Mouse (Mus musculus) granulocyte monocyte progenitor cell, adult 5-6 weeks (primary cell): ENCODE measurements around the gene Med31. TPM values are rescaled to one million over a fixed set of nuclear protein-coding genes. Genes with fewer than 3 reads are reported as not detected.

Source experiments
- ATAC-seq: replicated peaks from 2 replicates; pipeline ENCODE4 v1.8.0; 2016; ENCODE audit warnings: mild to moderate bottlenecking, moderate TSS enrichment, inconsistent platforms; ENCODE audit not compliant: poor library complexity, severe bottlenecking
- total RNA-seq, 2 experiments: library from RNA; stranded (forward) in 1 of 2; stranded (reverse) in 1 of 2; fragments of 200-712, 200-1000 nt in 1 of 2; fragments of >200 nt in 1 of 2; fragmentation: Nextera tagmentation in 1 of 2; gene quantifications; 2 replicates each; pipeline ENCODE4 v1.2.3; 2014 to 2017

Med31 gene
- 12.2 and 12.4 TPM in 2 replicates for total RNA-seq (2014; fragmentation: Nextera tagmentation)
- total RNA-seq (2017): 12.7 and 20.9 TPM in 2 replicates

GRCm38 (mm10) chr11:72215410-72215797 is at the start of gene Med31:
TSS of gene Med31 (minus strand) at chr11:72215592.
- peak; percentile 63 for ATAC-seq

GRCm38 (mm10) chr11:72256441-72256840 is 41.0 kb upstream of the Med31 start:
- ATAC-seq: no peak

- no peak for ATAC-seq
Observed at GRCm38 (mm10) chr11:72255629-72256028, 40.2 kb upstream of the Med31 start.

- ATAC-seq: no peak
Observed at GRCm38 (mm10) chr11:72245196-72245753, 29.9 kb upstream of the Med31 start.

- ATAC-seq: no peak; the same call in 1 of the 2 replicates
Observed at GRCm38 (mm10) chr11:72240062-72240860, 24.9 kb upstream of the Med31 start.

GRCm38 (mm10) chr11:72234013-72234412 is 18.6 kb upstream of the Med31 start:
- peak; percentile 52 for ATAC-seq

- ATAC-seq: no peak
Observed at GRCm38 (mm10) chr11:72232991-72233390, 17.6 kb upstream of the Med31 start.

GRCm38 (mm10) chr11:72232068-72232467 is 16.7 kb upstream of the Med31 start:
- ATAC-seq: no peak

- ATAC-seq: no peak
Observed at GRCm38 (mm10) chr11:72228513-72228912, 13.1 kb upstream of the Med31 start.

- no peak for ATAC-seq
Observed at GRCm38 (mm10) chr11:72226901-72227300, 11.5 kb upstream of the Med31 start.

GRCm38 (mm10) chr11:72226020-72226791 is 10.8 kb upstream of the Med31 start:
- no peak for ATAC-seq

- ATAC-seq: peak; percentile 85
Observed at GRCm38 (mm10) chr11:72224865-72225264, 9.5 kb upstream of the Med31 start.

GRCm38 (mm10) chr11:72223414-72223813 is 8.0 kb upstream of the Med31 start:
- no peak for ATAC-seq

GRCm38 (mm10) chr11:72221278-72221677 is 5.9 kb upstream of the Med31 start:
- peak; percentile 85 for ATAC-seq

- 0 out of 2 replicates have a peak, but pooled peaks have one; percentile 2 for ATAC-seq
Observed at GRCm38 (mm10) chr11:72217116-72217515, 1.7 kb upstream of the Med31 start.

- peak; percentile 90 for ATAC-seq
Observed at GRCm38 (mm10) chr11:72214591-72215409, 592 bp downstream of the Med31 start.

GRCm38 (mm10) chr11:72207834-72208377 is 7.5 kb downstream of the Med31 start:
- no peak; the same call in 1 of the 2 replicates for ATAC-seq

GRCm38 (mm10) chr11:72207204-72207833 is 8.1 kb downstream of the Med31 start, which contains the start of the genes 4933427D14Rik and Txndc17:
TSS of gene 4933427D14Rik (minus strand) at chr11:72207459.
TSS of gene Txndc17 (plus strand) at chr11:72207547.
- peak; percentile 87 for ATAC-seq
